Mouse (Mus musculus) E14TG2a.4 (cell line): ENCODE measurements around the gene Rftn1.

Source experiments
- H3K27me3 ChIP-seq: 2 replicates; pipeline ENCODE4 v1.6.1; 2014; ENCODE audit warnings: low read length, control low read depth; ENCODE audit not compliant: insufficient read depth
- H3K36me3 ChIP-seq: 2 replicates; pipeline ENCODE4 v1.6.1; 2014; ENCODE audit warnings: low read length, control low read depth; ENCODE audit not compliant: insufficient read depth
- H3K4me1 ChIP-seq: replicated peaks from 2 replicates; pipeline ENCODE4 v1.6.1; 2014; ENCODE audit warnings: low read depth, low read length, control low read depth
- H3K4me3 ChIP-seq: replicated peaks from 2 replicates; pipeline ENCODE4 v1.5.1; 2014; ENCODE audit warnings: mild to moderate bottlenecking, low read length
- H3K9me3 ChIP-seq: 2 replicates; pipeline ENCODE4 v1.6.1; 2014; ENCODE audit warnings: low read length, control low read depth
- CTCF ChIP-seq: conservative IDR thresholded peaks from 2 replicates; pipeline ENCODE4 v1.5.1; 2014; ENCODE audit warnings: low read length
- NANOG ChIP-seq: IDR thresholded peaks from 2 replicates; pipeline ENCODE4 v1.6.1; 2014; ENCODE audit warnings: borderline replicate concordance, low read length, mixed read lengths
- POU5F1 ChIP-seq: IDR thresholded peaks from 2 replicates; pipeline ENCODE4 v1.6.1; 2014; ENCODE audit warnings: low read length, borderline replicate concordance

The Rftn1 gene

DNA sequence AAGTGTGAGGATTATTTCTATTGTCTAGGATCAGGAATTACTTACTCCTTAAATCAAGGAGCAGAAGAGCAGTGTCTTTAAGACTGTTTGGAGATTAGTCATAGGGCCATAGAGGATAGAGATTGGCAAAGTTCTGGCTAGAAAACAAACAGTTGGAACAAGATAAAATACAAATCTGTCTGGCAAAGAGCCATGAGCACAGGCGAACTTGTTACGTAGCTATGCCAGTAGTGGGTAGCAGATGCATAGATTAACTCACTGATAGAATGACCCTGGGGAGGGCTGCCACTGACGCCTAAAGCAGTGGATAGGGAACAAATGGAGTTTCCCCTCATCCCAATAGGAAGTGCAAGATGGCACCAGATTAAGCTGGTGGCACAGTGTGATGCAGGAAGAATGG, 97.1 kb downstream of the Rftn1 start:
- H3K4me3 ChIP-seq = no peak overlapping the region
- TF ChIP-seq NANOG = no peak
- no peak for TF ChIP-seq CTCF
- no peak for TF ChIP-seq POU5F1
- H3K27me3 ChIP-seq = no peaks in the 10 kb centered on the region
- H3K36me3 ChIP-seq = no peaks in the 10 kb centered on the region
- no peaks in the 10 kb centered on the region for H3K9me3 ChIP-seq
- no peaks in the 10 kb centered on the region for H3K4me1 ChIP-seq

DNA sequence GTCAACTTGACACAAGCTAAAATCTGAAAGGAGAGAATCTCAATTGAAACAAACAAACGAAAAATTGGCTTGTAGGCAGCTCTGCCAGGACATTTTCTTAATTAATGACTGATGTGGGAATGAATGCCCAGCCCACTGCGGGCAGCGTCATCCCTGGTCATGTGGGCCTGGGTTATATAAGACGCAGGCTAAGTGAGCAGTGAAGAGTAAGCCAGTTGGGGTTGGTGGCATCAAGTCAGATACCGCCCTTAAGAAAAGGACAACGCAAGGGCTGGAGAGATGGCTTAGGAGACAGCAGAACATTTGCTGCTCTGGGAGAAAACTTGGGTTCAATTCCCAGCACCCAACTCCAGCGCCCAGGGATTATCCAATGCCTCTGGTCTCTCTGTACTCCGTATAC, 97.6 kb downstream of the Rftn1 start:
- no peak for TF ChIP-seq CTCF
- no peak for TF ChIP-seq POU5F1
- TF ChIP-seq NANOG = no peak
- H3K4me1 ChIP-seq = no peaks in the 10 kb centered on the region
- no peaks in the 10 kb centered on the region for H3K36me3 ChIP-seq
- H3K9me3 ChIP-seq = no peaks in the 10 kb centered on the region
- no peaks in the 10 kb centered on the region for H3K27me3 ChIP-seq
- no peak overlapping the region for H3K4me3 ChIP-seq

DNA sequence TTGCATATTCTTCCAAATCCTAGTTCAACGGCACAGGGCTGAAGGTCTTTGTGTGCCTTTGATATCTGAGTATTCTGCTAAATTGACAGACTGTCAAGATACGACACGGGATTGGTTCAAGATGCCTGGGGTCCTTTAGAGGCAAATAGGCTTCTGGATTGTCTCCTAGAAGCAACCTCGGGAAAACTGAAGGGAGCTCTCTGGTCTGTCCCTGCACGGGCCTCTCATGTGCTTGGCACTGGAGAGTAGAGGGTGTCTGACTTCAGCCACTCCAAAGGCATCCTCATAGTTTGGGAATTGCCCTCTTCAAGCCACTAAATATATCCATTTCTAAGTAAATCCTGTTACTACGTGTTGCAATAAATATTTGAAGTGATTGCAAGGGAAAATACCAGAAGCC, 98.6 kb downstream of the Rftn1 start:
- Histone ChIP-seq H3K36me3 (no peaks in the 10 kb centered on the region), H3K9me3 (no peaks in the 10 kb centered on the region), H3K27me3 (no peaks in the 10 kb centered on the region), H3K4me1 (no peaks in the 10 kb centered on the region), H3K4me3 (no peak overlapping the region)
- TF ChIP-seq CTCF = no peak
- no peak for TF ChIP-seq POU5F1
- TF ChIP-seq NANOG = no peak

DNA sequence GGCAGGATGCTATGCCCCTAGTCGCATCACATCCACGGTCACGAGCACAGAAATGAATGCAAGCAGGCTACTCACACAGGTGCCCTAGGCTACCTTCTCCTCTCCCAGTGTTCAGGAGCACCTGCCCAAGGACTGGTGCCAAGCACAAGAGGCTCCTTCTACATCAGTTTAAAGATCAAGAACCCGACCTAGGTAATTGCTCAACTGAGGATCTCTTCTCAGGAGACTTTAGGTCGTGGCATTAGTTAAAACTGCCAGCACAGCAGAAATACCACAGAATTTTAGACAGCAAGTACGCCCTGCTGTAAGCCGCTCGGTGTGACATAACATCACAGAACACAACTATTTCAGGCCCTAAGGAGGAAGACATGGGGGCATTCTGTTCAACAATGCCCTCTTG, 100.7 kb downstream of the Rftn1 start:
- TF ChIP-seq CTCF (no peak), POU5F1 (no peak), NANOG (no peak)
- H3K4me3 ChIP-seq = no peak overlapping the region
- no peaks in the 10 kb centered on the region for H3K4me1 ChIP-seq
- H3K27me3 ChIP-seq = no peaks in the 10 kb centered on the region
- H3K36me3 ChIP-seq = no peaks in the 10 kb centered on the region
- H3K9me3 ChIP-seq = no peaks in the 10 kb centered on the region

DNA sequence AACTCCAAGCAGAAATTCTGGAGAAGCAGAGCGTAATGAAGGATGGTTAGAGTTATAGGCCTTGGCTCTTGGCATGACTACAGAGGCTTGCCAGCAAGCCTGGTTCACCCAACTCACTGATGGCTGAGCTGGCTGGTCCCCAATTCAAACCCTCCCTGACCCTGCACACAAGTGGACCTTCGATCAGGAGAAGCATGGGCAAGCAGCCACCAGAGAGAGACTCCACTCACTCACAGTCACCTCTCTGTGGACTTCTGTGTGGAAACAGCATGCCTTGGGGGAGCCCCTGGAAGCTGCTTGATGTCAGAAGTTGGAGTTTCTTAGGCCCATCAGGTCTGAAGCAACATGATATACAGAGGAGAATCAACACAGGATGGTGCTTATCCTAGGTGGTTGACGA, 102.4 kb downstream of the Rftn1 start:
- no peaks in the 10 kb centered on the region for H3K36me3 ChIP-seq
- TF ChIP-seq POU5F1 = no peak
- H3K4me3 ChIP-seq = no peak overlapping the region
- H3K27me3 ChIP-seq = no peaks in the 10 kb centered on the region
- H3K4me1 ChIP-seq = no peaks in the 10 kb centered on the region
- no peaks in the 10 kb centered on the region for H3K9me3 ChIP-seq

DNA sequence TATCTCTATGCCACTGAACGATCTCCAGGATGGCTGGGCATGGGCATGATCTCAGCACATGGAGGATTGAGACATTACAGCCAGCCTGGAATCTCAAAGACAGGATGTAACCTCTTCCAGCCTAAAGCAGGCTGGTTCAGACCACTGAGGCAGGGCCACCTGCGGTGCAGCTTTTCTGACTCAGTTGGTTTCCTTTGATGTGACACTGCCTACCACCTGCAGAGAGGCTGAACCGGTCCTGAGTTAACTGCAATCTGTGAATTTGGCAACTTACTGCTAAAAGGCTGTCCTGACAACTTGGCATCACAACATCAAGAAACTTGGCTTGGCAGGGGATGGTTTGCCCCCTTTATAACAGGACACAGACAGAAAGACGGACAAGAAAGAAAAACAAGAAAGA, 103.6 kb downstream of the Rftn1 start:
- TF ChIP-seq POU5F1 (no peak), CTCF (no peak), NANOG (no peak)
- Histone ChIP-seq H3K4me1 (no peaks in the 10 kb centered on the region), H3K4me3 (no peak overlapping the region), H3K36me3 (no peaks in the 10 kb centered on the region), H3K9me3 (no peaks in the 10 kb centered on the region), H3K27me3 (no peaks in the 10 kb centered on the region)

DNA sequence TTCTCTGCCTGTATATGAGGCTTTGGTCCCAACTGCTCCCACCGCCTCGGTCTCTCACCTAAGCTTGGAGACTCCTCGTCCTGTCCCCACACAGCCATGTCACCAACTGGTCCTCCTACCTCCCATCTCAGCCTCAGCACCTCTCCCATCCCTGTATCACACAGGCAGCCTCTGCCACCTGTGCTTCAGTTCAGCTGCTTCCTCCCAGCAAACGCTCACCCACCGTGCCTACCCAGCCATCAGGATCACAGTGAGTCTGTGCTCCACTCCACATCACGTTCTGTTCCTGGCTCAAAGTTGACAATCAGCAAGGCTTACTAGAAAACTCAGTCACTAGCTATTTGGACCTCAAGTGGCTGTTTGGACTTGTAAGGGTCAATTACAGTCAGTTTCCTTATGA, 105.8 kb downstream of the Rftn1 start:
- Histone ChIP-seq H3K4me3 (no peak overlapping the region), H3K4me1 (no peaks in the 10 kb centered on the region), H3K9me3 (no peaks in the 10 kb centered on the region), H3K36me3 (no peaks in the 10 kb centered on the region), H3K27me3 (no peaks in the 10 kb centered on the region)
- TF ChIP-seq NANOG (no peak), POU5F1 (no peak), CTCF (no peak)

DNA sequence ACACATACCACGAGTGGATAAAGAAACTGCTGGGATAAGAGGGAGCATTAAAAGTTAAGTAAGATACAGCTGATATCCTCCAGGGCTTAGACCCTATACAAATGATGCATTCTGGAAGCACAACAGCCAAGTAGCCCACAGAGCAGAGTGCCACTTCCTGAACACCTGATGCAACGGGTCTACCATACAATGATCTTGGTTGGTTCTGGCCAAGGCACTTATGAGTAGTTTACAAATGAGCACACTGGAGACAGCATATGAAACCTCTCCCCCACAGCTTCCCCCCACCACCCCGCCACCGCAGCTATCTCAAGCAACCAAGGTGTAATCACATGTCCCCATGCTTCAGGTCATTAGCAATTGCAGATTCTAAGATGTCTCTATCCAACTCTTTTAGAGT, 106.5 kb downstream of the Rftn1 start:
- H3K27me3 ChIP-seq = no peaks in the 10 kb centered on the region
- no peaks in the 10 kb centered on the region for H3K9me3 ChIP-seq
- no peak overlapping the region for H3K4me3 ChIP-seq
- H3K4me1 ChIP-seq = no peaks in the 10 kb centered on the region
- TF ChIP-seq CTCF (no peak), NANOG (no peak), POU5F1 (no peak)
- H3K36me3 ChIP-seq = no peaks in the 10 kb centered on the region

DNA sequence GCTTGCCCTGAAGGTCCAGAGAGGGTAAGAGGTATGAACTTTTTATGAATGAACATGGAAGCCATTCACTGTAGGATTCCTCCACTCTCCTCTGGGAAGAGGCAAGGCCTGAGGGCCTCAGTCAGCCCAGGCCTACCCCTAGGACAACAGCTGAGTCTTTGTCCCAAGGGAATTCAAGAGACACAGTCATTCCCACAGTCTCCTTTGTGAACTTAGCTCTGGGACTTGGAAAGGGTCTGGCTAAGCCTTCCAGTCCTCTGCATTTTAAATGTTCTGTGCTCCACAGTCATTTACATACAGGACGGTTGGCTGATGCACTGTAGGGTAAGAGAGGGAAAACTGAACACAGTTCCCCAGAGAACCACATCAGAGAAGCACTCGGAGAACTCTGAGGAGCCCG, 107.5 kb downstream of the Rftn1 start:
- no peaks in the 10 kb centered on the region for H3K9me3 ChIP-seq
- TF ChIP-seq NANOG (no peak), CTCF (no peak), POU5F1 (no peak)

DNA sequence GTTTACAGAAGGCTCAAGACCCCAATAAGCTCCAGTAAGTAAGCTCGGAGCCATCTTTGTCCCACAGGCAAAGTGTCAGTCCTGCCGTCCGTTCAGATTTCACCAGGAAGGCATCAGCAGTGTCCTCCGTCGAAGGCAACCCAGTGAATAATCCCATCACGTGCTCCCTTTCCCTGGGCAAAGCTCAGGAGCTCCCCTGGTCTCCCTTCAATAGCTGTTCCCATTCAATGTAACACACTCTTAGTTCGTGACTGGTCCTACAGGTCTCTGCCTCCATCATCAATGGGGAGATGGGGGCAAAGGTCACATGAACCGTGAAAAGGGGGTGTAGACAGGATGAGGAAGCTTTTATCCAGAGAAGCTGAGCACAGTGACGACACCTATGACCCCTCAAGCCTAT, 108.8 kb downstream of the Rftn1 start:
- Histone ChIP-seq H3K4me3 (no peak overlapping the region), H3K9me3 (no peaks in the 10 kb centered on the region), H3K4me1 (no peaks in the 10 kb centered on the region), H3K27me3 (no peaks in the 10 kb centered on the region), H3K36me3 (no peaks in the 10 kb centered on the region)
- TF ChIP-seq POU5F1 = no peak
- TF ChIP-seq CTCF = no peak
- TF ChIP-seq NANOG = no peak

More for the DNA sequence above, 107.5 kb downstream of the Rftn1 start:
- no peaks in the 10 kb centered on the region for H3K27me3 ChIP-seq
- no peaks in the 10 kb centered on the region for H3K36me3 ChIP-seq
- no peak overlapping the region for H3K4me3 ChIP-seq
- H3K4me1 ChIP-seq = no peaks in the 10 kb centered on the region
